Mouse (Mus musculus) lung, postnatal 0 days (tissue): ENCODE measurements around the gene Pyurf.

Experiments used
- CTCF ChIP-seq: IDR thresholded peaks from 2 replicates; pipeline ENCODE4 v1.5.1; 2016; ENCODE audit warnings: antibody characterized with exemption, mild to moderate bottlenecking
- EP300 ChIP-seq: IDR thresholded peaks from 2 replicates; pipeline ENCODE4 v1.6.1; 2016; ENCODE audit warnings: antibody characterized with exemption, mild to moderate bottlenecking, control low read depth

- TF ChIP-seq CTCF (no peak), EP300 (no peak)
Observed at GRCm38 (mm10) chr6:57647256-57647655, 44.6 kb downstream of the Pyurf start.
